Mouse (Mus musculus) left cerebral cortex, postnatal 14 days (tissue): ENCODE results near the gene Srebf2. TPM values are rescaled to one million over a fixed set of nuclear protein-coding genes. Genes with fewer than 3 reads are reported as not detected.

Experiments
- DNase-seq, 2 experiments: peaks; one replicate each; pipeline ENCODE4 v3.0.0; 2021 to 2022; ENCODE audit warnings: low spot score in 2 of 2, mixed read lengths in 1 of 2
- intact Hi-C: fragments of 180-260 bp; cut with DNase I; formaldehyde crosslinking; loops from one replicate; pipeline ENCODE4 v1.15.1; 2025
- total RNA-seq, 2 experiments: library from RNA; stranded (reverse); gene quantifications; 2 replicates each; pipeline ENCODE4 v1.2.3; 2021

Gene Srebf2
- total RNA-seq, 2 experiments from 2014 or later, result 173 to 195 TPM

- DNase-seq, result no peak
- intact Hi-C loops, result no loop called here
Measured at GRCm38 (mm10) chr15:82203090-82203489, 56.1 kb downstream of the Srebf2 start.

GRCm38 (mm10) chr15:82203611-82204351 lies 56.8 kb downstream of the Srebf2 start:
- no peak for DNase-seq
- intact Hi-C loops, result no loop called here

GRCm38 (mm10) chr15:82204680-82205371 lies 57.8 kb downstream of the Srebf2 start:
- intact Hi-C loops, result no loop called here
- DNase-seq, result no peak

- intact Hi-C loops, result no loop called here
- DNase-seq, result peak in 1 of 2 experiments; percentile 41
Measured at GRCm38 (mm10) chr15:82206365-82207104, 59.6 kb downstream of the Srebf2 start.

- intact Hi-C loops, result no loop called here
- DNase-seq, result no peak
Measured at GRCm38 (mm10) chr15:82207105-82207459, 60.1 kb downstream of the Srebf2 start.

- intact Hi-C loops, result no loop called here
- no peak for DNase-seq
Measured at GRCm38 (mm10) chr15:82207504-82208219, 60.7 kb downstream of the Srebf2 start.

GRCm38 (mm10) chr15:82208307-82208706 lies 61.3 kb downstream of the Srebf2 start:
- intact Hi-C loops, result no loop called here
- DNase-seq, result no peak

GRCm38 (mm10) chr15:82209295-82210050 lies 62.5 kb downstream of the Srebf2 start:
- no peak for DNase-seq
- intact Hi-C loops, result no loop called here

- intact Hi-C loops, result no loop called here
- no peak for DNase-seq
Measured at GRCm38 (mm10) chr15:82210801-82211200, 63.8 kb downstream of the Srebf2 start.

- intact Hi-C loops, result no loop called here
- DNase-seq, result no peak
Measured at GRCm38 (mm10) chr15:82211281-82211680, 64.3 kb downstream of the Srebf2 start.

- no peak for DNase-seq
- intact Hi-C loops, result no loop called here
Measured at GRCm38 (mm10) chr15:82211911-82212751, 65.2 kb downstream of the Srebf2 start.

GRCm38 (mm10) chr15:82212752-82213063 lies 65.7 kb downstream of the Srebf2 start, which contains the start of gene Shisa8:
TSS of gene Shisa8 (minus strand) at chr15:82212815.
- DNase-seq, result no peak
- intact Hi-C loops, result no loop called here

- intact Hi-C loops, result no loop called here
- no peak for DNase-seq
Measured at GRCm38 (mm10) chr15:82213222-82213621, 66.2 kb downstream of the Srebf2 start.

- DNase-seq, result no peak
- intact Hi-C loops, result no loop called here
Measured at GRCm38 (mm10) chr15:82215332-82216046, 68.5 kb downstream of the Srebf2 start.

- intact Hi-C loops, result no loop called here
- DNase-seq, result no peak
Measured at GRCm38 (mm10) chr15:82216142-82216827, 69.3 kb downstream of the Srebf2 start.

GRCm38 (mm10) chr15:82217039-82217438 lies 70.1 kb downstream of the Srebf2 start:
- DNase-seq, result no peak
- intact Hi-C loops, result no loop called here

GRCm38 (mm10) chr15:82217980-82218379 lies 71.0 kb downstream of the Srebf2 start:
- DNase-seq, result no peak
- intact Hi-C loops, result no loop called here
